ENCODE assay signal across 26 mouse cellular contexts in genomic region chr2:143002874-143003273, GRCm38 (mm10). TPM values are rescaled to one million over a fixed set of nuclear protein-coding genes. Genes with fewer than 3 reads are reported as not detected.
DNase-seq lines count a peak whose midpoint lies in the region; ATAC-seq and TF ChIP-seq lines count a peak whose summit lies in the region.
"Had no signal": no experiment of that assay in that cellular context is flagged by ENCODE, and none has a peak within 500 bp of the region (broad histone marks: within the 10 kb centered on the region; RNA-seq: fewer than 3 reads in every experiment).

No protein-coding gene starts in this region.

- no peak overlapping the region for H3K27ac ChIP-seq in embryonic facial prominence, embryonic 14.5 days (replicated peaks; ENCODE audit: low read depth, low read length)
- H3K27ac ChIP-seq in embryonic facial prominence, embryonic 10.5 days (replicated peaks): no peak overlapping the region
- peak overlapping the region; percentile 46 for H3K27ac ChIP-seq in hindbrain, embryonic 13.5 days
- no peak overlapping the region for H3K27ac ChIP-seq in hindbrain, embryonic 12.5 days
- no peak overlapping the region for H3K27ac ChIP-seq in kidney, postnatal 0 days
- H3K27ac ChIP-seq: embryonic facial prominence, embryonic 15.5 days; forebrain, embryonic 10.5 days; forebrain, embryonic 15.5 days; gastrocnemius, adult 2 months; heart, embryonic 13.5 days had no signal

- no peak for TF ChIP-seq CTCF in kidney, postnatal 0 days (IDR thresholded peaks at IDR 0.05; ENCODE audit: low read depth)

- H3K4me3 ChIP-seq in embryonic facial prominence, embryonic 14.5 days (ENCODE audit: low read depth, low read length): no peak overlapping the region
- H3K4me3 ChIP-seq in embryonic facial prominence, embryonic 10.5 days: no peak overlapping the region
- no peak overlapping the region for H3K4me3 ChIP-seq in hindbrain, embryonic 13.5 days
- no peak overlapping the region for H3K4me3 ChIP-seq in hindbrain, embryonic 12.5 days
- H3K4me3 ChIP-seq in kidney, postnatal 0 days (replicated peaks; ENCODE audit: low read depth, low read length): no peak overlapping the region
- H3K4me3 ChIP-seq: embryonic facial prominence, embryonic 15.5 days; erythroblast, embryonic 14.5 days; forebrain, embryonic 10.5 days; forebrain, embryonic 15.5 days; gastrocnemius, adult 2 months; heart, embryonic 13.5 days had no signal

- H3K9ac ChIP-seq in embryonic facial prominence, embryonic 14.5 days (ENCODE audit: low read depth, low read length): no peak overlapping the region
- no peak overlapping the region for H3K9ac ChIP-seq in hindbrain, embryonic 13.5 days
- H3K9ac ChIP-seq in hindbrain, embryonic 12.5 days: no peak overlapping the region
- H3K9ac ChIP-seq in kidney, postnatal 0 days (ENCODE audit: low read depth, low read length): no peak overlapping the region
- H3K9ac ChIP-seq: embryonic facial prominence, embryonic 15.5 days; forebrain, embryonic 15.5 days; heart, embryonic 13.5 days had no signal

- H3K27me3 ChIP-seq in embryonic facial prominence, embryonic 14.5 days (replicated peaks; ENCODE audit: control insufficient read depth, insufficient read depth, low read length): no peaks in the 10 kb centered on the region
- H3K27me3 ChIP-seq in embryonic facial prominence, embryonic 10.5 days (replicated peaks; ENCODE audit: low read depth, poor library complexity, severe bottlenecking): no peaks in the 10 kb centered on the region
- no peaks in the 10 kb centered on the region for H3K27me3 ChIP-seq in hindbrain, embryonic 13.5 days
- H3K27me3 ChIP-seq in hindbrain, embryonic 12.5 days: no peaks in the 10 kb centered on the region
- H3K27me3 ChIP-seq in kidney, postnatal 0 days (ENCODE audit: insufficient read depth, low read length): no peaks in the 10 kb centered on the region
- H3K27me3 ChIP-seq: embryonic facial prominence, embryonic 15.5 days; forebrain, embryonic 15.5 days; heart, embryonic 13.5 days had no signal

- H3K9me3 ChIP-seq in embryonic facial prominence, embryonic 14.5 days (ENCODE audit: control insufficient read depth, low read length): no peaks in the 10 kb centered on the region
- no peaks in the 10 kb centered on the region for H3K9me3 ChIP-seq in embryonic facial prominence, embryonic 10.5 days
- H3K9me3 ChIP-seq in hindbrain, embryonic 13.5 days: no peaks in the 10 kb centered on the region
- H3K9me3 ChIP-seq in hindbrain, embryonic 12.5 days (replicated peaks): no peaks in the 10 kb centered on the region
- H3K9me3 ChIP-seq in kidney, postnatal 0 days (replicated peaks; ENCODE audit: low read length): no peaks in the 10 kb centered on the region
- H3K9me3 ChIP-seq: embryonic facial prominence, embryonic 15.5 days; forebrain, embryonic 10.5 days; forebrain, embryonic 15.5 days; G1E; heart, embryonic 13.5 days had no signal

- DNase-seq in embryonic facial prominence, embryonic 14.5 days (ENCODE audit: low spot score): peak; percentile 11
- no peak for DNase-seq in embryonic facial prominence, embryonic 10.5 days (ENCODE audit: low spot score)
- DNase-seq in kidney, postnatal 0 days (ENCODE audit: low spot score): peak; percentile 13
- no peak for DNase-seq in kidney, adult 11 months
- peak; percentile 50 for DNase-seq in brain, adult 2 months (ENCODE audit: low read depth, low spot score)
- no peak for DNase-seq in thymus, postnatal 4 days
- DNase-seq: adrenal gland, adult 8-10 months; adrenal gland, postnatal 36 days; B cell, adult 2 months; cerebellum, adult 18-20 months; cerebellum, adult 9-11 months; cerebellum, postnatal 36 days; gastrocnemius, adult 2 months; gastrocnemius, postnatal 25 days; heart, postnatal 4 days had no signal

- 82% methylated on average over 6 of the region's 6 CpGs for WGBS in embryonic facial prominence, embryonic 14.5 days
- WGBS in embryonic facial prominence, embryonic 10.5 days: 84% methylated on average over 6 of the region's 6 CpGs
- 71% methylated on average over 6 of the region's 6 CpGs for WGBS in hindbrain, embryonic 13.5 days
- WGBS in hindbrain, embryonic 12.5 days: 84% methylated on average over 6 of the region's 6 CpGs
- 70% methylated on average over 6 of the region's 6 CpGs for WGBS in kidney, postnatal 0 days

- H3K36me3 ChIP-seq in embryonic facial prominence, embryonic 14.5 days (ENCODE audit: control insufficient read depth, insufficient read depth, low read length): no peaks in the 10 kb centered on the region
- no peaks in the 10 kb centered on the region for H3K36me3 ChIP-seq in embryonic facial prominence, embryonic 10.5 days (replicated peaks)
- H3K36me3 ChIP-seq in hindbrain, embryonic 13.5 days: no peaks in the 10 kb centered on the region
- H3K36me3 ChIP-seq in hindbrain, embryonic 12.5 days: no peaks in the 10 kb centered on the region
- H3K36me3 ChIP-seq in kidney, postnatal 0 days (ENCODE audit: insufficient read depth, low read length): no peaks in the 10 kb centered on the region
- H3K36me3 ChIP-seq: embryonic facial prominence, embryonic 15.5 days; forebrain, embryonic 10.5 days; forebrain, embryonic 15.5 days; G1E; heart, embryonic 13.5 days had no signal

- no peak overlapping the region for H3K4me2 ChIP-seq in embryonic facial prominence, embryonic 14.5 days (ENCODE audit: low read depth, low read length)
- H3K4me2 ChIP-seq in hindbrain, embryonic 13.5 days: no peak overlapping the region
- H3K4me2 ChIP-seq in hindbrain, embryonic 12.5 days (replicated peaks): no peak overlapping the region
- H3K4me2 ChIP-seq in kidney, postnatal 0 days (ENCODE audit: low read length): no peak overlapping the region
- H3K4me2 ChIP-seq: embryonic facial prominence, embryonic 15.5 days; forebrain, embryonic 15.5 days; heart, embryonic 13.5 days had no signal

- no peak for ATAC-seq in embryonic facial prominence, embryonic 14.5 days (ENCODE audit: low read depth)
- ATAC-seq in hindbrain, embryonic 13.5 days (ENCODE audit: low FRiP score): no peak
- no peak for ATAC-seq in hindbrain, embryonic 12.5 days (ENCODE audit: low FRiP score)
- no peak for ATAC-seq in kidney, postnatal 0 days (replicated peaks; ENCODE audit: low FRiP score, low read depth)
- ATAC-seq: CD4-positive, CD25-positive, alpha-beta regulatory T cell, adult 4 months; forebrain, embryonic 15.5 days; inflammation-experienced regulatory T-cells, adult 6 months; intestine, postnatal 0 days had no signal

- no peaks in the 10 kb centered on the region for H3K4me1 ChIP-seq in embryonic facial prominence, embryonic 14.5 days (ENCODE audit: control insufficient read depth, insufficient read depth, low read length)
- no peaks in the 10 kb centered on the region for H3K4me1 ChIP-seq in embryonic facial prominence, embryonic 10.5 days
- no peaks in the 10 kb centered on the region for H3K4me1 ChIP-seq in hindbrain, embryonic 13.5 days (replicated peaks)
- H3K4me1 ChIP-seq in hindbrain, embryonic 12.5 days: no peaks in the 10 kb centered on the region
- no peaks in the 10 kb centered on the region for H3K4me1 ChIP-seq in kidney, postnatal 0 days (replicated peaks; ENCODE audit: insufficient read depth, low read length)
- H3K4me1 ChIP-seq: embryonic facial prominence, embryonic 15.5 days; forebrain, embryonic 15.5 days; heart, embryonic 13.5 days had no signal

RNA-seq across cellular contexts. Expression of gene Snrpb2, which starts 60.0 kb away (rescaled TPM):
- polyA plus RNA-seq in embryonic facial prominence, embryonic 14.5 days (2014; fragmentation: Nextera tagmentation; extraction: Ambion mirVana): 74.8 and 77.7 TPM in 2 replicates
- 95.8 and 105 TPM in 2 replicates for polyA plus RNA-seq in embryonic facial prominence, embryonic 10.5 days (2016; fragmentation: Nextera tagmentation; extraction: Ambion mirVana)
- polyA plus RNA-seq in hindbrain, embryonic 13.5 days (2015; fragmentation: Nextera tagmentation; extraction: Ambion mirVana): 70.4 and 72.1 TPM in 2 replicates
- polyA plus RNA-seq in hindbrain, embryonic 12.5 days (2016; fragmentation: Nextera tagmentation; extraction: Ambion mirVana): 89.7 and 97.7 TPM in 2 replicates
- polyA plus RNA-seq in kidney, postnatal 0 days (2015; fragmentation: Nextera tagmentation; extraction: Ambion mirVana): 88.3 and 95.3 TPM in 2 replicates

Comparison
In these comparisons a context has a peak if more than half of its experiments do, and no peak if none do; other contexts are left out.
1. DNase-seq: peak in embryonic facial prominence, embryonic 14.5 days (single experiment), kidney, postnatal 0 days (single experiment) and brain, adult 2 months (single experiment); none in embryonic facial prominence, embryonic 10.5 days (single experiment), kidney, adult 11 months (single experiment) and thymus, postnatal 4 days (single experiment).